Mouse (Mus musculus): ENCODE results near the gene Gm12886. TPM values are rescaled to one million over a fixed set of nuclear protein-coding genes. Genes with fewer than 3 reads are reported as not detected.

Gene Gm12886
- not detected in 2 replicates for polyA plus RNA-seq (2015; fragmentation: Nextera tagmentation; extraction: Ambion mirVana)

GRCm38 (mm10) chr4:121422999-121423398 lies at the start of gene Gm12886:
Gene Gm12886 (minus strand): TSS chr4:121423099.

Other genes starting within 250 kb of the Gm12886 start
- 19.1 and 19.6 TPM in 2 replicates for gene Rlf, start 208.0 kb downstream of the Gm12886 start, polyA plus RNA-seq (2015; fragmentation: Nextera tagmentation; extraction: Ambion mirVana)
- not detected in 2 replicates for gene Gm12888, start 98.2 kb downstream of the Gm12886 start, polyA plus RNA-seq (2015; fragmentation: Nextera tagmentation; extraction: Ambion mirVana)
- gene Gm12887, start 199.0 kb upstream of the Gm12886 start, polyA plus RNA-seq (2015; fragmentation: Nextera tagmentation; extraction: Ambion mirVana) = not detected in 2 replicates